Mouse (Mus musculus): ENCODE data around the gene Foxp1. TPM values are rescaled to one million over a fixed set of nuclear protein-coding genes. Genes with fewer than 3 reads are reported as not detected.
A peak's percentile ranks its signal among the peaks of the same experiment; 100 is the strongest.

The Foxp1 gene
- total RNA-seq, 2 experiments from 2014 or later, result 29.4 to 32.8 TPM

DNA sequence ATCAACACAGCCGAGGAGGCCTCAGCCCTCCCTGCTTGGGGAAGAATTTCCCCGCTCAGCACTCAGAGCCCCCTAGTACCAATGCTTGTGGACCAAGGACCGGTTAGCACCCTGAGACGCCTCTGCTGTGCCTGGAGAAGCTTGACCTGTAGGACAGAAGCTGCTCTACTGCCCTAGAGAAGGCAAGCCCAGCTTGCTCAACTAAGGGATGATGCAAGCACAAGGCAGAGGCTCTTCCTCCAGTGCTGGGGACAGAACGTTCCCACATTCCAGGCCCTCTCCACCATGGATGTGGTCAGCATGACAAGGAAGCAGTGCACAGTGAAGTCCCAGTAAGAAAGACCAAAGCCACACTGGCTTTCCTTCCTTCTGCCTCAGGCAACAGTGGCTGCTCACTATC is 347.1 kb downstream of the Foxp1 start:
- DNase-seq, result peak; percentile 60 to 76

DNA sequence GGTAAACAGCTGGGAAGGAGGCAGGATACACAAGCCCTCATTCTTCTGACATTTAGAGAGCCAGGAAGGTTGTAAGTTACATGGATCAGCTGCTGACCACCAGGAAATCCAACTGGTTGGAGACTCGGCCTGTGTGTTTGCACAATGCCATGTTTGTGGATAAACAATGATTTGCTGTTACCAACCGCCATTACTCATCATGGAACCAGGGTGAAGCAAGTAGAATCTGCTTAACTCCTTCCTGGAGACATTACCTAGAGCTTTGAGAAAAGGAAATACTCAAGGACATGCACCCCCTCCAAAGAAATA is 348.7 kb downstream of the Foxp1 start:
- DNase-seq, result no peak

DNA sequence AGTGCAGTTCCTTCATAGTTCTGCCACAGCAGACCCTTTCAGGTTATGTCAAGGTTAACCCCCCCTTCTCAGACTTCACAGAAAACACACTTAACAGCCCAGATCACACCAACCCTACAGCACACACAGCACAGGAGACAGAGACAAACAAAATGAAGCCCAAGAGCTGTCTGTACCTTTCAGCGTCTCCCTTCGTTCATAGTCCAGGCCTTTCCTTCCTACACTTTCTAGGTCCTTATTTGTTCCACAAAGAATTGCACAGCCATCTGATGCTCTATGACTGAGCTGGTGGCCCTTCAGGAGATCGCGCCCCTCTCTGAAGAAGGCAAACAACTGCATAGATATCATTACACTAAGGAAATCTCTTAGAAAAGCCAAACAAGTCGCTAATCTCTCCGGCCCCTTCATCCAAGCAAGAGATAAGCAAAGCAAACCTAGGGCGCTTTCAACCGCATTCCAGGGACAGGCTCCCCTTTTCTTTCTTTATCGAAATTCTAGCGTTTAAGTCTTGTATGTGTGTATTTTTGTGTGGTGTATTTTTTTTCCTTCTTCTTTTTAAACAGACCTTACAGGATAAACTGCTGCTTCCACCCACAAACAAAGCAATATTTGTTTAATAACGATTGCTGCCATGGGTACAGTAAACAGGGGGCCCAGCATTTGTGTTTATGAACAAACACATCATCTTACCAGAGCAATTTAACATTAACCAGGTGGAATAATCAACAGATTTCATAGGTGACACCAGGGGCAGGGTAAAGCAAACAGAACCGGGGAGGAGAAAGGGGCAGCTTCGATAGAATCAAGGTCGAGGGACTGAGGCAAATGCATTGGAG is 349.2 kb downstream of the Foxp1 start:
- peak in 1 of 2 experiments; percentile 13 for DNase-seq

DNA sequence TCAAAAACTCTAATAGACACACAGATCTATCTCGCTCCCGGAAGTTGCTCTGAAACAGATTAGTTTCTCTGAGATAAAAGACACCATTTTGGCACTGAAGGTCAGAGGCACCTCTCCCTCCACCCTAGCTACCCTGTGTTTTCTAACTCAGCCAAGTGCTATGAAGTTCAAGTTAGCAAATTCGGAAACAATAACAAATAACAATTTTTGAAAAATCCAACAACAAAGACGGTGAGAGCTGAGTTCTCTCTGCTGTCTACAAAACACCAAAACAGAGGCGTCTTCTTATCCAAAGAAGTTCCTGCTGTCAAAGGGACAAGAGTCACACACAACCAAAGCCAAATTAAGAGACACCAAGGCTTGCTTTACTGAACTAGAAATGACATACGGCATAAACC is 349.9 kb downstream of the Foxp1 start:
- DNase-seq, result no peak

DNA sequence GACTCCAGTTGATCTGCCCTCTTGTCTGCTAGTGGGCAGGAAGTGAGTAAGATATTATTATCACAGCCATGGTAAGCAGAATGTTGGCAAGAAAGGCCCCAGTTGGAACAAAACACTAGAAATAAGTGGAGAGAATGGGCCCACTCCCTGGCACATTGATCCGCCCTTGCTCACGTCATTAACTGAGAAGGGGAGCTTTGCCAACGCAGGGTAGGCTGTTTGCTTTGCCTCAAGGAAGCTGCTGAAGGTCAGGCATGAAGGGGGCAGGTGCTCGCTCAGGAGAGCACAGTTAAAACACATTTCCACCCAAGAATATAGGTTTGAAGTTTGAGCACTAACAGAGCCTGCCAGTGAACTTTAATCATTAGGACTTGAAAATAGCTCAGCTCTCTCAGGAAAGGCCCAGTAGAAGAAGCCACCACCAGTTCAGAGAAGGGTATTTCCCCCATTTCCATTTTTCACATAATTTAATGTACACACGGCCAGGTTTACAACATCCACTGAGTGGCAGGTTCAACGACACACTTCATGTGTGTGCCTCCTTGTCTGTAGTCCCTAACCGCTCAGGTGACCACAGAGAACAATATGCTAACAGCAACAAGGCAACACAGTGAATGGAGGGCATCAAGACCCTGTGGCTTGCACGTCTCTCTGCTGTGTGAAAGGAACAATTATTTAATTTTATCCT is 350.5 kb downstream of the Foxp1 start:
- DNase-seq, result peak; percentile 40 to 50

DNA sequence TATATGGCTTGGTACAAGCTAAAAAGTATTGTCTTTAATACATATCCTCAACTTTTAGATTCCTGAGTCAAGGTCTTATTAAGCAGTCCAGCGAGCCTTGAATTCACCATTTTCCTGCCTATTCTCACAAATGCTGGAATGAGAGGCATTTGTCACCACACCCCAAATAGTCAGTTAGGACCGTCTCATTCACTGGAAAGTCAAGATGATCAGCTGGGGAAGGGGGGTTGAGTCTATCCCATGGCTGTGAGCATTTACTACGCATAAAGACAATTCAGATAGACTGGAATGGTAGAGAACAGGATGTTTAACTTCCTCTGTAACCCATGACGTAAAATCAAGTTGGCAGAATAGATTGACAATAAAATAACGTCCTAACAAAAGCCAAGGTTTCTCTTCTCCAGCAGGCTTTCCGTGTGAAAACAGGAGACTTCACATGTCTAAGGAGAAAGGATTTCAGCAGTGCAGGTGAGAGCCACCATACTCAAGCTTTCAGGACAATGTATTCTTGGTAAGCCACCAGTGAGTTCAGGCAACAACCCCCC is 351.2 kb downstream of the Foxp1 start:
- DNase-seq, result no peak

DNA sequence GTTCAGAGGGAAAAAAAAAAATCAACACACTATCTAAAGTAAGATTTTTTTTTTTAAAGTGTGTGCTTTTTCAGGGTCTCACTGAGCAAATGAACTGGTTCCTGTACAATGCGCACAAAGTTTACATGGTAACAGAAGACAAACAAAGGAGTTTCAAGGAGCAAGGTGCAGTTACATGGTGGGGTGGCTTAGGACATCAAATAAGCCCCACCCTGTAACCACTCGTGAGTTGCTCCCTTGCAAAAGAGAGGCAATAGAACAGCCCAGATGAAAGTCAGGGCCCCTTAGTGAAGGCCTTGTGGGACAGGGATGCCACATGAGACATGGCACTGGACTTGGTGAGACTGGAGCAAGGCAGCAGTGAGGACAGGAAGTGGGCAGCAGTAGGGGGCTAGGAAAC is 353.8 kb downstream of the Foxp1 start:
- DNase-seq, result no peak

DNA sequence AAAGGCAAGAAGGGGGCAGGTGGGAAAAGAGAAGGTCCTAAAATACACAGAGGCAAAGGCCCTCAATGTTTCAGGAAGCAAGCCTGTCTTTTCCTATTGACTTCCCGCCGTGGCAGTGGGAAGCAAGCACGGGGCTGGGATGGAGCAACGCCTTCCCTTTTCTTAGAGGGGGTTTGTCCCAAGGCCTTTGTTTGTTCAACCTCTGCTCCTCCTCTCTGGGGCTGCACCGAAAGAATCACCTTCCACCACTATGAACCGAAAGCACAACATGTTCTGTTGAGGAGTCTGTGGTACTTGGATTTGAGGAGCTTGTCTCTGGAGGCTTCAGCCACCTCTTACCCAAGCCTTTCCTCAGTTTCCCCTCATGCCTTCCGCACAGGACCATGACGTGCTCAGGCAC is 355.5 kb downstream of the Foxp1 start:
- peak in 1 of 2 experiments; percentile 15 for DNase-seq

DNA sequence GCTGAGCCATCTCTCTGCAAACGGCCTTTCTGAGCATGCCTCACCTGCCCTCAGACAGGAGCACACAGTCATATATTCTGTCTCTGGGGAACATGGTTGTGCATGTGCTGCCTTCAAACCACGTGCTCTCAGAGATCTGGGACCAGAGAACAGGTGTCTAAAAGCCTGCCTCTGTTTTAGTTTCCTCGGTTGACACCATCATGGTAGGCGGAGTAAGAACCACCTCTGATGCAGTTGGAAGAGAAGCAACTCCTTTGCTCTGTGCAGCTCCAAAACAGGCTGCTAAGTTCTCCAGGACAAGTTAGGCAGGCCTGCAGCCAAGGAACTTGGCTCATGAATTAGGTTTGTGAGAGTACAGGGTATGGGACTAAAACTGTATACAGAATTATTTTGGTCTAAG is 356.4 kb downstream of the Foxp1 start:
- DNase-seq, result peak; percentile 59 to 69

DNA sequence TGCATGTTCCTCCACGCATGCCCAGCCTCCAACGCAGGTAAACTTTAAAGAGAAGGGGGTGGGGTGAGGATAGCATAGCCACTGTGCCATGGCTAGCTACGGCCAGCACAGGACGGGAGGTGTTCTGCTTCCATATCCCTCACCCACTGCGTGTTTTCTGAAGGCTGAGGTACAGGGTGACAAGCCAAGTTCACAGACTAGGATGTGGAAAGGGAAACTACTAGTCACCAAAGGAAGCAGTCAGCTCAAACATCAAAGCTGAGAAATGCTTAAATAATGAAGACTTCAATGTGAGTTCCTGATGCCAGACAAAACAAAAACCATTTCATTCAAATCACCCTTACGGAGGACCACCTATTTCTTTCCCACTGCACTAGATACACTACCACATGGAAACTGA is 357.8 kb downstream of the Foxp1 start:
- no peak for DNase-seq

DNA sequence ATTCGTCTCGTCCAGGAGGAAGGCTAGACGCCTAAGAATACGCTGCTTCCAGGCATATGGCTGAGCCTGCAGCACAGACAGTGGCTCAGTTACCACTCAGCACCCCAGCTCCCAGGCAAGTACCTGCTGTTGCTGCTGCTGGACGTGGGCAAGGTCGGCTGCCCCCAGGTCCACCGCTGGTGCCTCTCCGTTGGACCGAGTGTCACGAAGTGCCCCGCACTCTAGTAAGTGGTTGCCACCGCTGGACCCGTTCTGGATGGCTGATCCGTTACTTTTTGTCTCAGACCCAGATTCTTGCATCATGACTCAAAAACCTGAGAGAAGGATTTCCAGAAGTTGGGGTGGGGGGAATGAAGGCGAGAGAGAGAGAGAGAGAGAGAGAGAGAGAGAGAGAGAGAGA is 359.8 kb downstream of the Foxp1 start:
- no peak for DNase-seq

DNA sequence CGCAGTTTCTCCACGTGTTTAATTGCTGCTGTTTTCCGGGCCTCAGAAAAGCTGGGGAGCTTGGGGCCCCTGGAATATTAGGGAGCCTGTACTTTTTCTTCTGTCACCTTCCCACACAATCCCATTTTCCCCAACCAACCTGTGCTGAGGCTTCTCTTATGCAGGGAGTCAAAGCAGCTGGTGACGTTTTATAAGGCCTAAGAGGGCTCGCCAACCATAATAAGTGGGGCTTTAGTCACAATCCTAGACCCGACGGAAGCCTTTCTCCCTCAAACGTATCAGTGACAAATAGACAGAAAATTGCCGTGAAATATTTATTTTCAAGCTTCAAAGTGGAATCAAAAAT is 362.2 kb downstream of the Foxp1 start:
- DNase-seq, result no peak

DNA sequence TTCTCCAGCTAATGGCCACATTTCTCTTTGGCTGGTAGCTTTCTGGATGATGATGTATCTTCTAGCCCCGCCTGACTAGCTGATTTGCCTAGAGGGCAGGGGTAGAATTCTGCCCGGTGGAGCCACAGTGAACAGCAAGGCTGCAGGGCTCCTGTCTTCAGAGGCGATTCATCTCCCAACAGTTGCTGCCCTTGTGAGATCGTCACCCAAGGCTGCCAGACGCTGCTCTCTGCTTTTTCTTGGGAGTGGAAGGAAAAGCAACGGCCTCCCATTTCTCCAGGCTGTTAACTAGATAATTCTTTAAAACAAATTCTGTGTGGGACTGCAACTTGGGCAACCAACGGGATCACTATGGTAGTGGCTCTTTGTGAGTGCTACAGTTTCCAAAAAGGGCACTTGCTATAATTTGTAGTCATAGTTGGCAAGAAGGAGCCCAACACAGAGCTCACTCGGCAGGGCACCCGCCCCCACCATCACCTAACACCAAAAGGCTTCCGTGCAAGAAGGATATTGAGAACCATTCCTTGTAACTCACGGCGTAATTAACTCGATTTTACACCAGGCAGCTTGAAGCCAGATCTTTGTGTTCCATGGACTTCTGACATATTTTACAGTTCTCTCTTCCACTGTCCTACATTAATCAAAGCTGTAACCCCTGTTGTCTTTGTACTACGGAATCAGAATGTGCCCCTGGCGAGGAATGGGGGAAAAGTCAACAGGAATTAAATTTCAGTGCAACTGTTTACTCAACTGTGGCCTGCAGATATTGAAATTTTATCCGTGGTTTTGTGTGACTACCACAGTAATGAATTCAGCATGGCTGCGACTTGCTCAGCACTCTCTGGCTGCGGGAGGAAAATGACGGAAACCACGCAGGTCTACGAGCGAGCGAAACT is 362.8 kb downstream of the Foxp1 start:
- no peak for DNase-seq

DNA sequence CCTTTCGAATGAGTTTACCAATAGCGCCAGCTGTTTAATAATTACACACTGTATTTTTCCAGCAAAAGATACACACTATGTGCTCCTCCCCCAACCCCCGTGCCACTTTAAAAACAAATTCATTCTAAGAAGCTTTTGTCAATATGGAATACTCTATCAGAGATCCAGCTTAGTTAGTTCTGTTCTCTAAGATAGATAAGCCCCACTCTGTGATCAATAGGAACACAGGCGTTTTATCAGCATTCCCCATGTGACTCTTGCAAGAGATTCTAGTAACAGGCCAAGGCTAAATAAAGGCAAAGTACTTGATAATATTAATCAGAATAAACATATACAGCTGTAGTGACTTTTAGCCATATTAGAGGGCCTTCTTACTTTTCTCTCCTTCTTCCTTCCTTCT is 368.8 kb downstream of the Foxp1 start:
- no peak for DNase-seq

DNA sequence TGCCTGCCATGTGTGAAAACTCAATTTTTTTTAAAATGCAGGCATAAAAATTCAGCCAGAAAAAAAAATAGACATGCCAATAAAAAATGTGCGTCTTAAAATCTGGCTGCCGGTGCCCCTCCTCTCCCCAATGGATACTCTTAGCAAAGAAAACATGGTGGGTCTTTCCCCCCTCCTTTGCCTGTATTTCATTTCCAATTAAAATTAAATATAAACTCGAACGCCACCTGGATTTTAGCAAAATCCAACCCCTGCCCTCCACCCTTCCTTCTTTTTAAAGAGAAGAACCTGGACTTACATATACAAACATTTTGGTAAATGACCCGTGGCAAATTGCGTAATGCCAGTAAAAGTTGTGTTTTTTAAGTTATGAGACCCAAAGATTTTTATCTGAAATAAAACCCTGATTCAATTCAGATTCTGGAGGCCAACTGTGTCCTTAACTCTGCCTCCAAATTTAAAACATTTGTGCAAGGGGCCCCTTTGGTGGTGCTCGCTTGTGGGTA is 376.1 kb downstream of the Foxp1 start:
- no peak for DNase-seq

DNA sequence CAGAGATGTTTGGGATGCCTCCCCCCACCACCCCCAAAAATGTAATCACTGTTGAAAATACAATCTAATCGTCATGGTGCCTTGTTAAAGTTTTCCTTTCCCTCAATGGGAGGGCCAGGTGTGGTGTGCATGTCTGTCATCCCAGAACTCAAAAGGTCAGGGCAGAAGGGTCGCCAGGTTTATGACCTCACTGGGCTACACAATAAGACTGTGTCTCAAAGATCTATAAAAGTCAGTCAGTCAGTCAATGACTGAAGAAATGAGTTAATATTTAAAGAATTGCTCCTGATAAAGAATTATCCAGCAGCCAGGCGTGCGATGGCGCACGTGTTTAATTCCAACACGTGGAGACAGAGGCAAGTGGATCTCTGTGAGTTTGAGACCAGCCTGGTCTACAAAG is 377.5 kb downstream of the Foxp1 start:
- no peak for DNase-seq

DNA sequence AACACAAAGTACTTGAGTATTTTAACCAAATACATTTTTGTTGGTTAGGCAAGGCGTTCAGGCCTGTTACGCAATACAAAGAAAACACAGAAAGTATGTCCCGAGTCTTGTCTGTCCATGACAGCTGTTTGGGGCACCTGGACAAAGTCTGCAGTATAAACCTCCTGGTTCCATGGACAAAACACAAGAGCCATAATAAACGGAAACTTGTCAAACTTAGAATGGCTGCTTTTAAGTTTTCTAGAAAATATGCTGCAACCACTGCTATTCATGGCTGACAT is 378.8 kb downstream of the Foxp1 start:
- DNase-seq, result no peak

DNA sequence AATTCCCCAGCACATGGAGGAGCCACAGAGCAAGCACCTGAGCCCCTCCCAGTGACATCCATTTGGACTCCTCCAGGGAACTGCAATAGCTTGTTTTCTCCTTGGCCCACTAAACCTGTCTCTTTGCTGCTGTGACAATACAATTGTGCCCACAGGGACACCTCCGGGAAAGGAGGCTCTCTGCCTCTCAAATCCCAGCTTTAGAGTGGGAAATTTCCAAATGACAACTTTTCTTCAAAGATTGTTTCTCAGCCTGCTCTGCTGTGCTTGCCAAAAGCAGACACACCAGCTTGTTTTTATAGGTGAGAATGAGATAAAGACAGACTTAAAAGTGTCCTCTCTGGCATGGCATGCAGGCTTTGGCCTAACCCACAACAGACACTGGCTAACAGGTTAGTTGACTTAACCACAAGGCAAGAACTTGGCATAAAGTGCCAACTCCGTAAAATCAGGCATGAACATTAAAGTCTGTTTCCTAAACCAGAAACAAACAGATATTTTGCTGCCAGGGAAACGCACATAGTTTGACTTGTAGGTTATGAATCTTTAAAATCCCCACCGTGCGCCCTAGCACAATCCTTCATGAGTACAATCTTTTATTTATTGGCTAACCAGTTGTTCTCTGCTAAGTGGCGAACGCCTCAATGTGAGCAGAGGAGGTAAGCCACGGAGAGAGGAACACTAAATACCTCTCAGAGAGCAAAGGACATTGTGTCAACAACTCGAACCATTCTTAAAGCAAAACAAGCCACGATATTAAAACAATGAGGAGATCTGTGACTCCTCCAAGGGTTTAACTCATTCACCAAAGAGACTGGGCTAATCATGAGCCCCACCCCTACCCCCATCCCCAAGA is 379.4 kb downstream of the Foxp1 start:
- no peak for DNase-seq

DNA sequence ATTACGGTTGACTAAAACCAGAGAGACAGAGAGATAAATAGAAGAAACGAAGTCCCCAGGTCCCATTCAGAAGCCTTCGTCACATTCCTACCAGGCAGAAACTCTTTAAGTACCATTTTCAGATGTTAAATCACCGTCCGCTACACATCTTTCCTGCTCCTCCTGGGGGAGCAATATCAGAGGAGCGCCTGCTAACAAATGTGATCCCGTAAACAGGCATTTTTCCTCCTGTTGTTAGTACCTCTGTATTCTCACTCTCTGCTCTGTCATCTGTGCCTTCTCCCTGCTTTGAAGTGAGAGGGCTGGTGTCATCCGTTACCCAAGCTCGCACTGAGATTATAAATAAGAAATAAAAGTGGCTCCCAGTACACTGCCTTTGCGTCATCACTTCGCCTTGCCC is 384.5 kb downstream of the Foxp1 start:
- DNase-seq, result no peak

DNA sequence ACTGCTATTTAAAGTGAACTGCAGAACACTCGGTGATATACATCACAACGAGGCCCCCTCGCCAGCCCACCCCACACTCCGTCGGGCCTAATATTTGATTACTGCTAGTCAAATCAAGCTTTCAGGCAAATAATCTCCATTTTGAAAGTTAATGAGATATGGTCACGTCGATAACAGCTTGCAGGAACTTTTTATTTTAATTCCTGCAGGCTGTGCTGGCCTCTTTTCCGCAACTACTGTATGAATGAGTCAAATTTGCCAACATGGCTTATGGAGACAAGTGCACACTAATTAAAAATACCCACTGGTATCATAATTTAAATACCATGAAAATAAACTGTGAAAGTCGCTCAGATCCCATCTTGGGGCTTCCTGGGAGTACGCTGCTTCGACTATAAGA is 385.4 kb downstream of the Foxp1 start:
- DNase-seq, result no peak

DNA sequence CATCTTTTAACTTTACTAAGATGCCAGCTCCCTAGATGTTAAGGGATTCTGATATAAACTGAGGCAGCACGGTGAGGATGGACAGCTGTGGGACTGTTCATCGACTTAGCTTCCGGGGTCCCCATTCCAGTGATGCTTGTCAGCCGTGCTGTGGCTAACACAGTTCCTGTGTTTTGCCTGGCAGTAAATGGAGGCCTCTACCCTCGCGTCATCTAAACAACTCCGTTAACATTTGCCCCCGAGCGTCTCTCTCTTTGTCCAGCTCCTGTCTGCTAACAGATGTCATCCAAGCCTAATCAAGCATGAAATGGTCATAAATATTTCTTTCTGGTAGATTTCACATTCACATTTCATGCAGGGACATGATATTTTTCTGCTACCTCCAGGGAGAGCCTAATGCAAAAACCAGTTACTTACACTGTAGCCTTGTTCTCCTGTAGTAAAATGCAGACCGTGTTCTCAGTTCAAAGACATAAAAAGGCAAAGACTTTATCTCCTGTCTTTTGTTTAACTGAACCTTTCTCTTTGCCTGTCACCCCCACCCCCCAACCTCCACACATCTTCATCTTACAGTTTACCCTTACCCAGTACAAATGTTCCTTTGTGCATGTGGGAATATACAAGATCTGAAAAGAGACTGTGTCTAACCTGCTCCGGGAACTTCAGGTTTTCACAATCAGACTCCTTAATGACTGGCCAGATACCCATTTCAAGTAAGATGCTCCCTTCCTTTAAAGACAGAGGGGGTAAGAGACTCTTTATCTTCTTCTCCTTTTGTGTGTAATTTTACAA is 386.4 kb downstream of the Foxp1 start:
- DNase-seq, result no peak
